Mouse (Mus musculus) left cerebral cortex, postnatal 4 days (tissue): Measurements from ENCODE around the gene Jam3. TPM values are rescaled to one million over a fixed set of nuclear protein-coding genes. Genes with fewer than 3 reads are reported as not detected.
A peak's percentile ranks its signal among the peaks of the same experiment; 100 is the strongest.

ENCODE experiments used
- DNase-seq: peaks from one replicate; pipeline ENCODE4 v3.0.0-alpha.2; 2022
- intact Hi-C: fragments of 180-260 bp; cut with DNase I; formaldehyde crosslinking; loops from one replicate; pipeline ENCODE4 v1.15.1; 2025
- total RNA-seq, 2 experiments: library from RNA; stranded (reverse); gene quantifications; 2 replicates each; pipeline ENCODE4 v1.2.3; 2021

The Jam3 gene
- total RNA-seq, result 10 to 100 TPM; 21.6 to 22.4 TPM

DNA sequence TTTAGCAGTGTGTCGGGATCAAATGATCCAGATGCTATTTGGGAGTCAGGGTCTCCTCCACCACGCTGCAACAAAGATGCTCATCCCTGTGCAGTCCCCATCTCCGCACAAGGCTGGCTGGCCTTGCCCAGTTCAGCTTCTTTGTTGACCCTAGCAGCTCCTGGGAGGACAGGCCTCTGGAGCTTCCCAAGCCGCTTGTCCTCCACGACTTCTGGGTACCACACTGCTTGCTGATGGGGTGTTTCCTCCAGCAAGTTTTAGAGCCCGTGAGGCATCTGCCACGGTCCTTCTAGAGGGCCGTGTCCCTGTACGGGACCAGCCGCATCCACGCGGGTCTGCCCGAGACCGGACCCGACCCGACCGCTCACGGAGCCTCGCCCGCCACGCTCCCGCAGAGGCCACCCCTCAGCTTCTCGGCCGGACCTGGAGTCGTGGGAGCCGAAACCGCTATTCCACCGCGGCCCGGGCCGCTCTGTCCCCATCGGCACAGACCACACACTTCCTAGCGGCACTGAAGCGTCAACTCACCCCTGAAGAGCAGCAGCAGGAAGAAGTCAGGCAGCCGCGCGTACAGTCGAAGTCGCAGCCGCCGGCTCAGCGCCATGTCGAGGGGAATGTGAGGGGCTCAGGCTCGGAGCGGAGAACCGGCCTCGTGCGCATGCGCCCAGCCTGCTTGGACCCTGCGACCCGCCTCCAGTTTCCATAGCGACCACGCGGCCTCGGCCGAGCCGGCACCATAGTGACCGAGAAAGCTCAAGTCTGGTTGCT lies at the start of gene Jam3:
Gene Jam3 (minus strand): TSS at position 659 of the 768 bp plus-strand sequence.
- DNase-seq, result peak; percentile 99
- intact Hi-C loops, result no loop called here

GRCm38 (mm10) chr9:27204201-27204600 lies 49.0 kb upstream of the Jam3 start:
- DNase-seq, result peak; percentile 64
- intact Hi-C loops, result no loop called here

GRCm38 (mm10) chr9:27203134-27203533 lies 47.9 kb upstream of the Jam3 start:
- intact Hi-C loops, result no loop called here

GRCm38 (mm10) chr9:27201472-27202219 lies 46.4 kb upstream of the Jam3 start:
- no peak for DNase-seq
- intact Hi-C loops, result no loop called here

More at GRCm38 (mm10) chr9:27203134-27203533, 47.9 kb upstream of the Jam3 start:
- peak; percentile 71 for DNase-seq

DNA sequence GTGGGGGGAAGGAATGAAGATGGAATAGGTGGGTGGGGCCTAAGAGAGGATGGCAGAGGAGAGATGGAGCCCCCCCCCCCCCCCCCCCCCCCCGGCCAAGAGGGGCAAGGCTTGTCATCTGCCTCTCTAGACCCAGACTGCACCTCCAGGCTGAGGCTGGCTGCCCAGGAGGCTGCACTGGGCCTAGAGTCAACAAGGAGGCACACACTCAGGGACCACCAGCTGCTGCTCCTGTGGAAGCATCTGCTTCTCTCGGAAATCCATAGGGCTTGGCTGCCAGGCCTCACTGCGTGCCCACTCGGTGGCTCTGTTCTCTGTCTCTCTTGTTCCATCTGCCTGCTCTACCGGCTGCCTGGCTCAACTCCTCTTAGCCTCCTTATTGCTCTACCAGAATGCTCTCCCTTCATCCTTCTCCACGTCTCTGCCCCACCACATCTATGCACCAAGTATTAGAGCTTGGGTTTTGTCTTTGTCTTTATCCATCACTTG lies 38.4 kb upstream of the Jam3 start:
- intact Hi-C loops, result no loop called here

GRCm38 (mm10) chr9:27192761-27193591 lies 37.8 kb upstream of the Jam3 start:
- DNase-seq, result no peak
- intact Hi-C loops, result no loop called here

More for the DNA sequence above, 38.4 kb upstream of the Jam3 start:
- peak; percentile 89 for DNase-seq

- intact Hi-C loops, result no loop called here
Observed at GRCm38 (mm10) chr9:27192001-27192760, 37.0 kb upstream of the Jam3 start.

GRCm38 (mm10) chr9:27191501-27191981 lies 36.3 kb upstream of the Jam3 start:
- intact Hi-C loops, result no loop called here
- peak; percentile 76 for DNase-seq

More at GRCm38 (mm10) chr9:27192001-27192760, 37.0 kb upstream of the Jam3 start:
- DNase-seq, result peak; percentile 88

DNA sequence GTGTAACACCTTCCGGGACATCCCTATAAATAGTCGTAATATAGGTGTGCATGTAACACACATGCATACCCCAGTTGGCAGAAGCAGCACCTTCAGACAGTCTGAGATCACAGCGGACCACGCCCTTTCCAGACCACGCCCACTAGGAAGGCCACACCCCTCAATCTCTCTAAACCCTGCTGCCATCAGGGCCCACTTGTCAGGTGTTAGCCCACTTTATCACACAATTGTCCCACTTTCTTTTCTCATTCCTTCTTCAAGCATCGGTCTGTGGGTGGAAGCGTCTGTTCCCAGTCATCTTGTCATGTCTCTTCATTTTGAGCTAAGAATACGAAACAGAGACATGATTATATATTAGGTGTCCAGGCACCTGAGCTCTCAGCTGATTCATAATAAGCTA lies 35.2 kb upstream of the Jam3 start:
- no peak for DNase-seq
- intact Hi-C loops, result no loop called here

DNA sequence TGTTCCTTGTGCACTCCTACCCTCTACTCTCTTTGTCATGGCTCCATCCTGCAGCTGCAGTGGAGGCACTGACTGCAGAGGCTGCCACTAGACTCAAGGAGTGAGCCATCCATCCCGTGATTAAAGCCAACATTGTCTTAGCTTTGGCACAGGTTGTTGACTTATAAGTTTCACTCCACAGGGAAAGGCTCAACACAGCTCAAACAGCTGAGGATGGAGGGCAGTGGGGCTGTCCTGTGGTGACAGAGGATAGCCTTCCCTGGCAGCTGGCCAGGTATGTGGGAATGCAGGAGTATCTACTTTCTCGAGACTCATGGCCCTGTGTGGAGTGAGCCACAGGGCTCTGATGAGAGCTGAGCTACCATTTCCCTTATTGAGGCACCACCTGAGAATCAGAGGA lies 34.1 kb upstream of the Jam3 start:
- intact Hi-C loops, result no loop called here
- no peak for DNase-seq

DNA sequence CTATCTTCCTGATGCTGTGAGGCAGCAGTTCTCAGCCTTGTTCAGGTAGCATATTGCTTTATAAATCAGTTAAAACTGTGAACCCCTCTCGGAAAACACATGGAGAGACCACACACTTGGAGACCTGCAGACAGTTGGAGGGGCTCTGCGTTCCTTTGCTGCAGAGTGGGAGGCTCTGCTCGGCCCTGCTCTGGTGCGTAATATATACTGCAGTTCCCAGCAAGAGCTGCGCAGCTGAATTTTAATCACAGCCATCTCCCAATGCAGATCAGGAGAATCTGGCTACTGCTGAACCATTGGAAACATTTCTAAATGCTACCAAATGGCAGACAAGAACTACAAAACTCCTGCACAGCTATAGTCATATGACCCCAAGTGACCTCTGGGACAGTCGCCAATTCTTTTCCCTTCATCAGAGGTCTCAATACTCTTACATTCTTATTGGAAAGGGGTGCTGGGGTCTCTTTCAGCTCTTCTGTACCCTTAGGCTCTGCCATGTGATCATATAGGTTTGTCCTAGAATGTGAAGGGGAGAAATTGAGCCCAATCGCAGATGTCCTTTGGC lies 33.5 kb upstream of the Jam3 start:
- DNase-seq, result no peak
- intact Hi-C loops, result no loop called here

DNA sequence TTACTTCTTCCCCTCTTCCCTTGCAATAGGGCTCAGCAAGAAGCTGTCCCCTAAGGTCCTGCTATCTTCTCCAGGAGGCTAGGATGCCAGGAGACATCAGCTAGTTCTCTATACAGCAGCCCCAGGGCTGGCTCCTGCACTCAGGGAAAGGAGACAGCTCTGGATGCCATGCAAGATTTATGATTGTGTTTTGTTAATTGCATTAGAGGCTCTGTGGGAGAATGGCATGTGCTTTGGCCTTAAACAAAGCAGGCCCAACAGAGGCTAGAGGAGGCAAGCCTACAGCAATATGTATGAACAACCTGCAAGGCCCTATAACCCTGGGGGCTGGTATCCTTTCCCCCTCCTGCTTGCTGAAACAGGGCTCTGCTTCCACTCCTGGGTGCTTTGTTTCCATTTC lies 30.6 kb upstream of the Jam3 start:
- intact Hi-C loops, result no loop called here

GRCm38 (mm10) chr9:27182087-27182486 lies 26.9 kb upstream of the Jam3 start:
- no peak for DNase-seq
- intact Hi-C loops, result no loop called here

More for the DNA sequence above, 30.6 kb upstream of the Jam3 start:
- no peak for DNase-seq

DNA sequence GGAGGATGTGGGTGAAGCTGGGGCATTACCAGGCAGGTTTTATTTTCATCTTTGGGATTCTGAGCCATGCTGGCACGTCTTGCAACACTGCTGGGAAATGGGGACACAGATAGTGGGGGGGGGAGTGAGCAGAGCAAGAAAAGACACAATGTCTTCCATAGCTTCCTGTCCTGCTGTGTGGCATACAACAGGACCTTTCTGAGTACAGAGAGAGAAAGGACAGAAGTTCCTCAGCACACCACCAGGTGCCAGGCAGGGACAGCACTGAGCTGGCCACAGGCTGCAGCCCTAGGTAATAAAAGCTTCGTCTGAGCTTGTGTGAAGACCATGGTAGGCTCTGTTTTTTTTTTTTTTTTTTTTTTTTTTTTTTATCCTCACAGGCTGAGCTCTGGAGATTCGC lies 25.3 kb upstream of the Jam3 start:
- intact Hi-C loops, result no loop called here
- DNase-seq, result no peak

- no peak for DNase-seq
Observed at GRCm38 (mm10) chr9:27178935-27179334, 23.7 kb upstream of the Jam3 start.

DNA sequence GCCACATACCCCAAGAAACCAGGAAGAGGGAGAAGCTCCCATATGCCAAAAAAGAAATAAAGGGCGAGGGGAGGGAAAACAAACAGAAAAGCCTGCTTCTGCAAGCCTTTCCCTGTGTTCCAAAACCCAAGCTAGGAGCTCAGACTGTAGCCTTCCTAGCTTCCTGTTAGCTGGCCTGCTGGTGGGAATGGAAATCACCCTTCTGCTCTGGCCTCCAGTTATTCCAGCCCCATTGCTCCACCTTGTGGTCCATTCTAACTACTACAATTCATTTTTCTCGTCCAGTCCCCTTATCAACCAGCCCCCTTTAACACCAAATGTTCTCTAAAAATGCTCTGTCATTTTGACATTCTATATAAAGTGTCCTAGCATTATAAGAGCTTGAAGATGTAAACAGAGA lies 20.9 kb upstream of the Jam3 start:
- intact Hi-C loops, result loop anchor here (5.0 kb wide), 2 partner anchors 69 to 104 kb away; no protein-coding TSS in a partner anchor
- peak; percentile 60 for DNase-seq

More at GRCm38 (mm10) chr9:27178935-27179334, 23.7 kb upstream of the Jam3 start:
- intact Hi-C loops, result loop anchor here (5.0 kb wide), 2 partner anchors 72 to 107 kb away; no protein-coding TSS in a partner anchor

DNA sequence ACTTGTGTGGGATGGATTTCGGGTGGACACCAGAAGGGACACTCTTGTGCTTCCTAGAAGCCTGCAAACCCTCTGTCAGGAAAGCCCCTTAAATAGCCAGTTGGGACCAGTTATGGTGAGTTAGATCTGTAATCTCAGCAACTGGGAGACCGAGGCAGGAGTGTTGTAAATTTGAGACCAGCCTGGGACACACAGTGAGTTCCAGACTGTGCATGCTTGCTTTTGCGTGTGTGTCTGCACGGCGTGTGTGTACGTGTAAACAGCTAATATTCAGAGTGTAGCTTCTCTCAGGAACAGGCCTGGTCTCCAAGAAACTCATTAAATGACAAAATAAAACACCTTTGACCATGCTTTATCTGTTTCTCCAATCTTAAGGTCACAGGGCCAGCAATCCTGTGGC lies 20.5 kb upstream of the Jam3 start:
- no peak for DNase-seq
- intact Hi-C loops, result loop anchor here (5.0 kb wide), 2 partner anchors 68 to 103 kb away; no protein-coding TSS in a partner anchor

GRCm38 (mm10) chr9:27175241-27175640 lies 20.0 kb upstream of the Jam3 start:
- intact Hi-C loops, result loop anchor here (5.0 kb wide), 2 partner anchors 68 to 103 kb away; no protein-coding TSS in a partner anchor
- no peak for DNase-seq

DNA sequence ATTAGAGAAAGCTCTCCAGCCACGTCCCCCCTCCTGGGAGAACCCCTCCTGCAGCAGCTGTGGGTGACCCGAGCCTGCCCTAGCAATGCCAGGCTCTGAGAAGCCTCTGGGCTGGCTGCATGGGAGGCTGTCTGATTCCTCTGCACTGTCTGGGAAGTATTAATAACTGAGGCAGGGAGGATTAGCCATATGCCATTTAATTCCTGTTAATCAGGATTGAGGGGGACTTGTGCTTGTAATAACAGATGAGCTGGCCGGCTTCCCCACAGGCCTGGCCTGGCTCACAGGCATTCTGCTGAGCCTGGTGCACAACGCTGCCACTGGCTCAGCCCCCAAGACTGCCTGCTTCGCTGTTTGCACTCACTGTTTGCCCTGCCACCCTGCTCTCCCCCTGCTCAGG lies 18.9 kb upstream of the Jam3 start:
- intact Hi-C loops, result no loop called here
- peak; percentile 78 for DNase-seq
